Mouse (Mus musculus): ENCODE measurements at regions not wholly inside any gene's neighbourhood (a gene's known extent, or its start where the extent isn't known, plus 50 kb on each side); places are given as distances from the start of the nearest gene placed in this dataset.
A peak's percentile ranks its signal among the peaks of the same experiment; 100 is the strongest.

DNA sequence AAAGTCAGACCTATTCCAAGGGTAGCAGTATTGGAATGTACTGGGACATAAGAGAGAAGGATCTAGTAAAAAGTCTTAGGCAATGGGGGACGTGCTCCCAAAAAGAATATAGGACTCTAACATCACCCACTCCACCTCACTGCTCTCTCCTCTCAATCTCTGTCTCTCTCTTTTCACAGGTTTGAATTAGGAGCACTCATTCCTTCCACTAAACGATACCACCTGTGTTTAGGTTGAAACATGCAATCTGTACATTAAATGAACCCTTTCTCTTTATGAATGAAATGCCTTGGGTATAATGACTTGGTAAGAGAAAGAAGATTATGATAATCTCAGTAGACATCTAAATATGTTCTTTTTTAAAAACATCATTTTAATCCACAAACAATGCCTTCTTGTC is 129.4 kb downstream of the Zpld1 start:
- Histone ChIP-seq H3K4me1 (ENCODE audit: control insufficient read depth, insufficient read depth, low read length) (no peaks in the 10 kb centered on the region), H3K4me3 (ENCODE audit: insufficient read depth, low read length) (no peak overlapping the region)

DNA sequence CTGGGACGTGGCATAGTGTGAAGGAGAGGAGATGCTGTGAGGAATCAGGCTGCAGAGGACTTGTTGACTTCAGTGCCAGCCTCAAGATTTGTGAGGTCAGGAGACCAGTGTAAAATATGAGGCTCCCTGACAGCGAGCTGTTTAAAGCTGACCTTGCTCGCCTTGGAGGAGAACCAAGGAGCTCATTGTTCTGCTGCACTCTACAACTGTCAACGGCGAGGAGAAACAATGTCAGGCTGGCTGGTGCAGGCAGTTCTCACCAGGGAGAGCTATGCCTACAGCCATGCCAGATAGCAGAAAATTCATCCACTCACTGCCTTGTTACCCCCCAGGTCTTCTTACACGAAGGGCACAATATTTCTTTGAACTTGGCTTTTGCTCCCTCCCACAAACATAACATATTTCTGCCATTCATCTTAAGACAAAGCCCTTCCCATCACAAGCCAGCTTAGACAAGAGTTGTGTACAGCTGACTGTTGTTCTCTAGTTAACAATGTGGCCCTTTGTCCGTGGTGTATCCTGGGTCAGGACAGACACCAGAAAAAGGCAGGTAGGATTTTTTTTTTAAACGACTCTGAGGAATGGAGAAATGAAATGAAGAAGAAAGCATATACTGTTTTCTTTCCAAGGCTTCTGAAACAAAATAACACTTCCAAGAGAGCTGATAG is 131.5 kb downstream of the Zpld1 start:
- TF ChIP-seq POLR2A (IDR thresholded peaks at IDR 0.05; ENCODE audit: extremely low read depth, insufficient read depth, low read length) (no peak), CTCF (IDR thresholded peaks at IDR 0.05; ENCODE audit: extremely low read depth, insufficient read depth, low read length) (no peak)
- Histone ChIP-seq H3K4me1 (ENCODE audit: control insufficient read depth, insufficient read depth, low read length) (no peaks in the 10 kb centered on the region), H3K4me3 (ENCODE audit: insufficient read depth, low read length) (no peak overlapping the region), H3K27ac (ENCODE audit: insufficient read depth, low read length) (no peak overlapping the region)

More for the DNA sequence above, 129.4 kb downstream of the Zpld1 start:
- TF ChIP-seq POLR2A (IDR thresholded peaks at IDR 0.05; ENCODE audit: extremely low read depth, insufficient read depth, low read length), result no peak
- no peak for TF ChIP-seq CTCF (IDR thresholded peaks at IDR 0.05; ENCODE audit: extremely low read depth, insufficient read depth, low read length)
- H3K27ac ChIP-seq (ENCODE audit: insufficient read depth, low read length), result no peak overlapping the region

GRCm38 (mm10) chr16:55162926-55163325 is 134.9 kb downstream of the Zpld1 start:
- no peak for TF ChIP-seq CTCF (IDR thresholded peaks at IDR 0.05; ENCODE audit: extremely low read depth, insufficient read depth, low read length)
- no peak for TF ChIP-seq POLR2A (IDR thresholded peaks at IDR 0.05; ENCODE audit: extremely low read depth, insufficient read depth, low read length)
- Histone ChIP-seq H3K4me3 (ENCODE audit: insufficient read depth, low read length) (no peak overlapping the region), H3K27ac (ENCODE audit: insufficient read depth, low read length) (no peak overlapping the region), H3K4me1 (ENCODE audit: control insufficient read depth, insufficient read depth, low read length) (no peaks in the 10 kb centered on the region)

- TF ChIP-seq CTCF (IDR thresholded peaks at IDR 0.05; ENCODE audit: extremely low read depth, insufficient read depth, low read length) (peak; percentile 46), POLR2A (IDR thresholded peaks at IDR 0.05; ENCODE audit: extremely low read depth, insufficient read depth, low read length) (no peak)
- Histone ChIP-seq H3K27ac (ENCODE audit: insufficient read depth, low read length) (no peak overlapping the region), H3K4me3 (ENCODE audit: insufficient read depth, low read length) (no peak overlapping the region), H3K4me1 (ENCODE audit: control insufficient read depth, insufficient read depth, low read length) (0 out of 2 replicates have a peak, but pooled peaks cover 1% of the 10 kb centered on the region)
Measured at GRCm38 (mm10) chr16:55151726-55152125, 146.1 kb downstream of the Zpld1 start.

DNA sequence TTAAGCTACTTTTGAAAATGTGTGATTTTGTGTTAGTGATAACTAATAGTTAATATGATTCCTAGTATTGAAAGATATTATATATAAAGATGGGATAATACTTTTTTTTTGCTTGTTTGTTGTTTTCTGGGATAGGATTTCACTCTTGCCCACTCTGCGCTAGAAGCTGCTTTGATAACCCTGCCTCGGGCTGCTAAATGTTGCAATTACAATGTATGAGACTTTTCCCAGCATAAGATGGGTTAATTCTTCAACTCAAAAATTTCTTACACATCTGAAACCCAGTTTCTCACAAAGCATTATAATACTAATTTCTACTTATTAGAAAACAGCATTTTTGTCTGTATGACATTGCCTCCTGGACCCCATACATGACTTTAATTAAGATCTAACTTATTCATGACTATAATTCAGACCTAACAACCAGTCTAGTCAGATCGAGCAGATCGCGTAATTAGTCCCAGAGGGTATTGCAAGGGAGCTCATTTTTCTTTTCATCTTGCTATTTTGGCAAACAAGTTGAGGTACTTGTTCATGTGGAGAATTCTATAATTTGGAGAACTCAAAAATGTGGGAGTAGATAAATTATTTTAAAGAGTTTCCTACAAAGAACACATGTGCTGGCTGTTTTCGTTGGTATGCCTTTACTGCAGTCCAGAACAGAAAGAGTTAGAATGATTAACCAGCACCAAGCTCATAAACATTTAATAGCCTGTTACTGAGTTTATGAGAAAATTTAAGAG is 155.2 kb downstream of the Zpld1 start:
- no peak overlapping the region for H3K4me3 ChIP-seq (ENCODE audit: insufficient read depth, low read length)
- no peaks in the 10 kb centered on the region for H3K4me1 ChIP-seq (ENCODE audit: control insufficient read depth, insufficient read depth, low read length)
- H3K27ac ChIP-seq (ENCODE audit: insufficient read depth, low read length), result no peak overlapping the region
- TF ChIP-seq POLR2A (IDR thresholded peaks at IDR 0.05; ENCODE audit: extremely low read depth, insufficient read depth, low read length), result no peak
- TF ChIP-seq CTCF (IDR thresholded peaks at IDR 0.05; ENCODE audit: extremely low read depth, insufficient read depth, low read length), result no peak

- Histone ChIP-seq H3K4me1 (ENCODE audit: control insufficient read depth, insufficient read depth, low read length) (no peaks in the 10 kb centered on the region), H3K27ac (ENCODE audit: insufficient read depth, low read length) (no peak overlapping the region), H3K4me3 (ENCODE audit: insufficient read depth, low read length) (no peak overlapping the region)
- TF ChIP-seq POLR2A (IDR thresholded peaks at IDR 0.05; ENCODE audit: extremely low read depth, insufficient read depth, low read length), result no peak
- TF ChIP-seq CTCF (IDR thresholded peaks at IDR 0.05; ENCODE audit: extremely low read depth, insufficient read depth, low read length), result no peak
Measured at GRCm38 (mm10) chr16:55134961-55135360, 162.8 kb downstream of the Zpld1 start.

DNA sequence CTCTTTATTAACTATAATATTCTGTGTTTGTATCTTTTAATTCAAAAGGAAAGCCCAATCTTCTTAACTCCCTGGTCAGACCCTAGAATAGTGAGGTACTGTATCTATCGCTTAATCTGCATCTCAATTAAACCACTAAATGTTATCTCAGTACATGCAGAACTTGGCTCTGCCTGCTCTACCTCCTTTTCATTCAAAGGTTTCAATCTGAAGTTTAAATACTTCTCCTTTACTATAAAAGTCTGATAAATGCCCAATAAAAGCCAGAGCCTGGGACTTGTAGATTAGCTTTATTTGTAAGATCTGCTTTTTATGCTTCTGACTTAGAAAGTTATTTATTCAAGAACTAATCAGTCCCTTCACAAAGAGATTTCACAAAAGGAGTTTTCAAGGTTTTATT is 200.1 kb downstream of the Zpld1 start:
- no peaks in the 10 kb centered on the region for H3K4me1 ChIP-seq (ENCODE audit: control insufficient read depth, insufficient read depth, low read length)
- no peak for TF ChIP-seq CTCF (IDR thresholded peaks at IDR 0.05; ENCODE audit: extremely low read depth, insufficient read depth, low read length)
- no peak for TF ChIP-seq POLR2A (IDR thresholded peaks at IDR 0.05; ENCODE audit: extremely low read depth, insufficient read depth, low read length)
- no peak overlapping the region for H3K27ac ChIP-seq (ENCODE audit: insufficient read depth, low read length)
- H3K4me3 ChIP-seq (ENCODE audit: insufficient read depth, low read length), result no peak overlapping the region

GRCm38 (mm10) chr16:55087461-55087860 is 210.3 kb downstream of the Zpld1 start:
- no peaks in the 10 kb centered on the region for H3K4me1 ChIP-seq (ENCODE audit: control insufficient read depth, insufficient read depth, low read length)
- TF ChIP-seq POLR2A (IDR thresholded peaks at IDR 0.05; ENCODE audit: extremely low read depth, insufficient read depth, low read length) (no peak), CTCF (IDR thresholded peaks at IDR 0.05; ENCODE audit: extremely low read depth, insufficient read depth, low read length) (no peak)
- H3K27ac ChIP-seq (ENCODE audit: insufficient read depth, low read length), result no peak overlapping the region
- no peak overlapping the region for H3K4me3 ChIP-seq (ENCODE audit: insufficient read depth, low read length)

GRCm38 (mm10) chr16:55076172-55076571 is 221.6 kb downstream of the Zpld1 start:
- Histone ChIP-seq H3K4me3 (ENCODE audit: insufficient read depth, low read length) (no peak overlapping the region), H3K27ac (ENCODE audit: insufficient read depth, low read length) (no peak overlapping the region), H3K4me1 (ENCODE audit: control insufficient read depth, insufficient read depth, low read length) (no peaks in the 10 kb centered on the region)
- TF ChIP-seq CTCF (IDR thresholded peaks at IDR 0.05; ENCODE audit: extremely low read depth, insufficient read depth, low read length) (no peak), POLR2A (IDR thresholded peaks at IDR 0.05; ENCODE audit: extremely low read depth, insufficient read depth, low read length) (no peak)

- Histone ChIP-seq H3K27ac (ENCODE audit: insufficient read depth, low read length) (no peak overlapping the region), H3K4me1 (ENCODE audit: control insufficient read depth, insufficient read depth, low read length) (no peaks in the 10 kb centered on the region), H3K4me3 (ENCODE audit: insufficient read depth, low read length) (no peak overlapping the region)
- TF ChIP-seq CTCF (IDR thresholded peaks at IDR 0.05; ENCODE audit: extremely low read depth, insufficient read depth, low read length) (no peak), POLR2A (IDR thresholded peaks at IDR 0.05; ENCODE audit: extremely low read depth, insufficient read depth, low read length) (no peak)
Measured at GRCm38 (mm10) chr16:55039777-55040176, 258.0 kb downstream of the Zpld1 start.

Data from cortical plate, adult 2 months (tissue).